Mouse (Mus musculus) heart, embryonic 12.5 days (tissue): ENCODE results near the gene Abcg1. TPM values are rescaled to one million over a fixed set of nuclear protein-coding genes. Genes with fewer than 3 reads are reported as not detected.

Experiments
- ATAC-seq: fragments of 200-750 bp; cut with Nextera tagmentation; 2 replicates; pipeline ENCODE4 v1.8.0; 2017; ENCODE audit warnings: moderate TSS enrichment, moderate library complexity; ENCODE audit not compliant: insufficient number of reproducible peaks, low FRiP score
- H3K27ac ChIP-seq: fragments of 300-500 bp; sonication (generic); 2 replicates; pipeline ENCODE4 v1.5.1; 2016; ENCODE audit warnings: mild to moderate bottlenecking, moderate library complexity; ENCODE audit not compliant: poor library complexity, severe bottlenecking
- H3K27me3 ChIP-seq: fragments of 300-500 bp; sonication (generic); replicated peaks from 2 replicates; pipeline ENCODE4 v1.6.1; 2016; ENCODE audit warnings: mild to moderate bottlenecking, moderate library complexity
- H3K36me3 ChIP-seq: fragments of 300-500 bp; sonication (generic); 2 replicates; pipeline ENCODE4 v1.6.1; 2016; ENCODE audit warnings: mild to moderate bottlenecking, moderate library complexity
- H3K4me1 ChIP-seq: fragments of 300-500 bp; sonication (generic); replicated peaks from 2 replicates; pipeline ENCODE4 v1.6.1; 2016; ENCODE audit warnings: mild to moderate bottlenecking
- H3K4me2 ChIP-seq: fragments of 300-500 bp; sonication (generic); 2 replicates; pipeline ENCODE4 v1.6.1; 2016; ENCODE audit warnings: mild to moderate bottlenecking, moderate library complexity
- H3K4me3 ChIP-seq: fragments of 300-500 bp; sonication (generic); 2 replicates; pipeline ENCODE4 v1.5.1; 2016; ENCODE audit warnings: mild to moderate bottlenecking
- H3K9ac ChIP-seq: fragments of 300-500 bp; sonication (generic); 2 replicates; pipeline ENCODE4 v1.6.1; 2016; ENCODE audit warnings: mild to moderate bottlenecking, moderate library complexity
- H3K9me3 ChIP-seq: fragments of 300-500 bp; sonication (generic); replicated peaks from 2 replicates; pipeline ENCODE4 v1.6.1; 2016; ENCODE audit warnings: mild to moderate bottlenecking, moderate library complexity
- WGBS: fragments of 180-500 bp; shearing (Covaris S2); methylation state at CpG from one replicate; pipeline ENCODE4 v1.1.7; 2016; 5-methylcytosine and 5-hydroxymethylcytosine counted together
- polyA plus RNA-seq: library from polyadenylated mRNA; unstranded; fragments of >200 nt; fragmentation: Nextera tagmentation; extraction: Ambion mirVana; gene quantifications from 2 replicates; pipeline ENCODE4 v1.2.1, GENCODE M21; 2016

Abcg1 gene
- polyA plus RNA-seq, 1 experiment from 2014 or later, result 6.6 TPM

- 52% methylated on average over 8 of the region's 8 CpGs for WGBS
- H3K4me1 ChIP-seq, result 0 out of 2 replicates have a peak, but pooled peaks cover 6% of the 10 kb centered on the region
- 0 out of 2 replicates have a peak, but pooled peaks have one; percentile 18 for ATAC-seq
- H3K27ac ChIP-seq, result no peak overlapping the region
- H3K36me3 ChIP-seq, result no peaks in the 10 kb centered on the region
- no peak overlapping the region for H3K4me3 ChIP-seq
- no peak overlapping the region for H3K9ac ChIP-seq
- no peak overlapping the region for H3K4me2 ChIP-seq
- peaks cover 6% of the 10 kb centered on the region; the same call in 1 of the 2 replicates for H3K9me3 ChIP-seq
- 0 out of 2 replicates have a peak, but pooled peaks cover 4% of the 10 kb centered on the region for H3K27me3 ChIP-seq
Measured at GRCm38 (mm10) chr17:31153785-31154184, 96.3 kb downstream of the Abcg1 start.

- no peak overlapping the region for H3K9ac ChIP-seq
- H3K9me3 ChIP-seq, result peaks cover 7% of the 10 kb centered on the region; the same call in 1 of the 2 replicates
- H3K4me3 ChIP-seq, result no peak overlapping the region
- no peaks in the 10 kb centered on the region for H3K27me3 ChIP-seq
- ATAC-seq, result no peak
- no peak overlapping the region for H3K27ac ChIP-seq
- H3K4me2 ChIP-seq, result no peak overlapping the region
- 74% methylated on average over 6 of the region's 6 CpGs for WGBS
- no peaks in the 10 kb centered on the region for H3K36me3 ChIP-seq
- H3K4me1 ChIP-seq, result 0 out of 2 replicates have a peak, but pooled peaks cover 6% of the 10 kb centered on the region
Measured at GRCm38 (mm10) chr17:31157921-31158320, 100.4 kb downstream of the Abcg1 start.

GRCm38 (mm10) chr17:31160291-31160690, 102.8 kb downstream of the Abcg1 start:
- no peak for ATAC-seq
- Histone ChIP-seq H3K4me1 (no peaks in the 10 kb centered on the region), H3K36me3 (no peaks in the 10 kb centered on the region), H3K27me3 (0 out of 2 replicates have a peak, but pooled peaks cover 8% of the 10 kb centered on the region), H3K27ac (no peak overlapping the region), H3K9ac (no peak overlapping the region), H3K4me2 (no peak overlapping the region), H3K9me3 (peaks cover 7% of the 10 kb centered on the region; the same call in 1 of the 2 replicates), H3K4me3 (no peak overlapping the region)
- 80% methylated on average over 4 of the region's 4 CpGs for WGBS

DNA sequence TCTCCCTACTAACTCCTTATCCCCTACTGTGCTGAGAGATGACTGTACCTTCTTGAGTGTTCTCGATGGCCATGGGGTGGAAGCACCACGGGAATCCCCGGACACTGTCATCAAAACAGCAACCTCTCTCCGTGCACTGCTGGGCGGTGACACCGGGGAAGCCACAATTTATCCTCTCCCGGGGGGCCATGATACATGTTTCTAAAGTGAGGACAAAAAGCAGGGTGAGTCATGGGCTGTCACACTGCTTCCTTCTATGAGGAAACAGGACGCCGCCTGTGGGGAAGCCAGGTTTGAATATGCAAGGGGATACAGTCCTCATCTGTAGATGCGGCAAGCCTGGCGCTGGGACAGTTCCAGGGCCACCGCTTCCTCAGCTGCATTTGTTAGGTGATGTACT, 105.1 kb downstream of the Abcg1 start:
- 0 out of 2 replicates have a peak, but pooled peaks cover 11% of the 10 kb centered on the region for H3K27me3 ChIP-seq
- H3K4me2 ChIP-seq, result no peak overlapping the region
- ATAC-seq, result no peak
- H3K9ac ChIP-seq, result no peak overlapping the region
- no peak overlapping the region for H3K27ac ChIP-seq
- no peak overlapping the region for H3K4me3 ChIP-seq
- H3K9me3 ChIP-seq, result peaks cover 7% of the 10 kb centered on the region; the same call in 1 of the 2 replicates
- no peaks in the 10 kb centered on the region for H3K4me1 ChIP-seq
- WGBS, result 75% methylated on average over 12 of the region's 12 CpGs
- no peaks in the 10 kb centered on the region for H3K36me3 ChIP-seq

DNA sequence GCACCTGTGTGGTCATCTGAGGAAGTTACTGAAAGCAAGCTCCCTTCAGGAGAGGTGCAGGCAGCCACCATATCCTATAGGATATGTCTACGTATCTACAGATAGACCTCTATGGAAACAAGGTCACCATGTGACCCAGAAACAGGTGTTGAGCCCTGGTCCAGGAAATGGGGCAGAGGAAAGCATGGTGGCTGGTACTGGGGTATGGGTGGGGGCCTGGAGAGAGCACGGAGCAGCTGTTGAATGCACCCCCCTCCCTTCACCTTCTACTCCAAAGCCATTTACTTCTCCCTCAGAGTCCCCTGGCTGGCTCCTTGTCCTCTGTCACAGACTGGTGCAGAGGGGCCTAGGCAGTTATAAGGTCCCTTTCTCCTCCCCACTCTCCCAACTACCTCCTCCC, 106.3 kb downstream of the Abcg1 start:
- Histone ChIP-seq H3K4me2 (no peak overlapping the region), H3K27ac (no peak overlapping the region), H3K36me3 (no peaks in the 10 kb centered on the region), H3K27me3 (0 out of 2 replicates have a peak, but pooled peaks cover 11% of the 10 kb centered on the region), H3K9me3 (peaks cover under 1% of the 10 kb centered on the region; the same call in 1 of the 2 replicates), H3K4me3 (no peak overlapping the region), H3K4me1 (no peaks in the 10 kb centered on the region), H3K9ac (no peak overlapping the region)
- no peak for ATAC-seq
- WGBS, result 73% methylated on average over 2 of the region's 2 CpGs

DNA sequence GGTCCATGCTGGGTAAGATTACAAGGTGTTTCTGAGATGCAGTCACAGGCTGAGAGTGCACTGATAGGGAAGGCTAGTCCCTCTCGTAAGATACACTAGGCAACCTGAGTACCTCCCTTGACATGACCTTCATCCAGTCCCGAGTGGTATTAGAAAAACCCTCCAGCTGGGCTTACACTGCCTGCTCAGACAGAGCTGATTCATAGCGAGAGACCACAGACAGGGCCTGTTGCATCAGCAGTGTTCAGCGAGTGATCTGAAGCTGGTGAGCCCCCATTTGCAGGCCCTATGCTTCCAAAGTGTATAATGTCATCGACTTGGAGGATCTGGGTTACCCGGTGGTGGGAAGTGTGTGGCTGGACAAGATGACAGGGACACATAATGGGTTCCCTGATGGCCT, 107.7 kb downstream of the Abcg1 start, which contains the start of gene Tff1:
TSS of gene Tff1 (minus strand) at position 151 of the 400 bp plus-strand sequence.
- no peaks in the 10 kb centered on the region for H3K36me3 ChIP-seq
- 60% methylated on average over 6 of the region's 6 CpGs for WGBS
- no peak within 1 kb of the TSS for H3K4me3 ChIP-seq
- no peaks in the 10 kb centered on the region for H3K9me3 ChIP-seq
- H3K4me2 ChIP-seq, result no peak within 1 kb of the TSS
- H3K27ac ChIP-seq, result no peak within 1 kb of the TSS
- no peak for ATAC-seq
- H3K27me3 ChIP-seq, result 0 out of 2 replicates have a peak, but pooled peaks cover 11% of the 10 kb centered on the region
- H3K4me1 ChIP-seq, result no peaks in the 10 kb centered on the region
- H3K9ac ChIP-seq, result no peak within 1 kb of the TSS

Other genes starting within 250 kb of the Abcg1 start
- 0.13 and 0.15 TPM in 2 replicates for gene Glp1r, start 155.9 kb upstream of the Abcg1 start, polyA plus RNA-seq
- gene Umodl1, start 103.0 kb upstream of the Abcg1 start, polyA plus RNA-seq, result not detected in 2 replicates
- not detected in 2 replicates for gene Tff3, start 72.0 kb downstream of the Abcg1 start, polyA plus RNA-seq
- not detected in 2 replicates for gene Tff2, start 86.6 kb downstream of the Abcg1 start, polyA plus RNA-seq
- gene Tff1, start 107.6 kb downstream of the Abcg1 start, polyA plus RNA-seq, result not detected in 2 replicates
- not detected in 2 replicates for gene Tmprss3, start 141.3 kb downstream of the Abcg1 start, polyA plus RNA-seq
- gene Ubash3a, start 150.2 kb downstream of the Abcg1 start, polyA plus RNA-seq, result 0.46 and 0.80 TPM in 2 replicates
- 1.6 and 1.8 TPM in 2 replicates for gene Rsph1, start 219.7 kb downstream of the Abcg1 start, polyA plus RNA-seq
- 5.5 TPM in 2 replicates for gene Slc37a1, start 229.1 kb downstream of the Abcg1 start, polyA plus RNA-seq